Mouse (Mus musculus) liver, embryonic 14.5 days (tissue): ENCODE data around the gene Tap1.

Experiments used
- CTCF ChIP-seq: IDR thresholded peaks from 2 replicates; pipeline ENCODE4 v1.5.1; 2016; ENCODE audit warnings: antibody characterized with exemption, low read depth, control low read depth
- EP300 ChIP-seq: IDR thresholded peaks from 2 replicates; pipeline ENCODE4 v1.6.1; 2016; ENCODE audit warnings: antibody characterized with exemption, low read depth

- TF ChIP-seq CTCF, result no peak
- TF ChIP-seq EP300, result no peak
Measured at GRCm38 (mm10) chr17:34174075-34174474, 13.3 kb upstream of the Tap1 start.
